17 mouse cellular contexts compared by ENCODE assay signal in genomic region chr15:8676211-8676691, GRCm38 (mm10). TPM values are rescaled to one million over a fixed set of nuclear protein-coding genes. Genes with fewer than 3 reads are reported as not detected.
DNase-seq lines count a peak whose midpoint lies in the region; ATAC-seq lines count a peak whose summit lies in the region.
"Had no signal": no experiment of that assay in that cellular context is flagged by ENCODE, and none has a peak within 500 bp of the region (broad histone marks: within the 10 kb centered on the region; RNA-seq: fewer than 3 reads in every experiment).

No protein-coding gene starts in this region.

- peak; percentile 33 to 49 for DNase-seq in heart, adult 18-20 months
- no peak for DNase-seq in heart, adult 8-10 months (ENCODE audit: low spot score)
- peak; percentile 88 for DNase-seq in A20 (ENCODE audit: low read depth, low spot score)
- DNase-seq in lung, postnatal 25 days (ENCODE audit: low spot score) = peak; percentile 21
- no peak for DNase-seq in thymus, postnatal 14 days
- DNase-seq: cerebellum, postnatal 10 days; gastrocnemius, postnatal 14 days; kidney, adult 11 months; right cerebral cortex, postnatal 4 days; thymus, postnatal 36 days had no signal

- no peak overlapping the region for H3K4me3 ChIP-seq in heart, embryonic 11.5 days (ENCODE audit: low read depth, low read length)
- H3K4me3 ChIP-seq: left cerebral cortex, adult 2 months; liver, embryonic 12.5 days; midbrain, embryonic 12.5 days had no signal

- 19% methylated on average over 5 of the region's 5 CpGs for WGBS in heart, embryonic 11.5 days (ENCODE audit: insufficient replicate concordance)

- H3K27me3 ChIP-seq in heart, embryonic 11.5 days (ENCODE audit: control insufficient read depth, insufficient read depth, low read length) = no peaks in the 10 kb centered on the region
- H3K27me3 ChIP-seq: liver, embryonic 12.5 days; midbrain, embryonic 12.5 days had no signal

- no peak for ATAC-seq in heart, embryonic 11.5 days (replicated peaks; ENCODE audit: insufficient number of reproducible peaks, low FRiP score, low TSS enrichment)
- ATAC-seq in cerebellum, adult (ENCODE audit: insufficient number of reproducible peaks, low FRiP score, low TSS enrichment) = no peak
- ATAC-seq: hindbrain, embryonic 16.5 days; liver, embryonic 12.5 days had no signal

- H3K9me3 ChIP-seq in heart, embryonic 11.5 days (replicated peaks; ENCODE audit: control insufficient read depth, low read length) = no peaks in the 10 kb centered on the region
- H3K9me3 ChIP-seq: liver, embryonic 12.5 days; midbrain, embryonic 12.5 days had no signal

- H3K4me1 ChIP-seq in heart, embryonic 11.5 days (ENCODE audit: control insufficient read depth, insufficient read depth, low read length) = peaks cover 20% of the 10 kb centered on the region
- H3K4me1 ChIP-seq: liver, embryonic 12.5 days; midbrain, embryonic 12.5 days had no signal

- H3K27ac ChIP-seq in heart, embryonic 11.5 days (ENCODE audit: low read depth, low read length) = peak overlapping the region; percentile 36
- H3K27ac ChIP-seq: kidney, postnatal 0 days; left cerebral cortex, adult 2 months; liver, embryonic 12.5 days; midbrain, embryonic 12.5 days had no signal

- no peaks in the 10 kb centered on the region for H3K36me3 ChIP-seq in heart, embryonic 11.5 days (ENCODE audit: control insufficient read depth, insufficient read depth, low read length)
- H3K36me3 ChIP-seq: liver, embryonic 12.5 days; midbrain, embryonic 12.5 days had no signal

- H3K9ac ChIP-seq in heart, embryonic 11.5 days (ENCODE audit: low read depth, low read length) = no peak overlapping the region
- H3K9ac ChIP-seq: liver, embryonic 12.5 days; midbrain, embryonic 12.5 days had no signal

- peak overlapping the region; percentile 41 for H3K4me2 ChIP-seq in heart, embryonic 11.5 days
- H3K4me2 ChIP-seq: liver, embryonic 12.5 days; midbrain, embryonic 12.5 days had no signal

RNA-seq across cellular contexts. Expression of gene Slc1a3, which starts 34.3 kb away (rescaled TPM):
- 1 to 10 TPM; 1.2 to 3.5 TPM for total RNA-seq in heart, adult 18-20 months (2021)
- total RNA-seq in heart, adult 8-10 months (2022) = 1 to 10 TPM; 1.4 to 1.8 (median 1.7) TPM
- polyA plus RNA-seq in heart, embryonic 11.5 days (2014; fragmentation: Nextera tagmentation; extraction: Ambion mirVana) = 22.7 and 23.7 TPM in 2 replicates

Comparison
In these comparisons a context has a peak if more than half of its experiments do, and no peak if none do; other contexts are left out.
1. DNase-seq: peak in heart, adult 18-20 months (2 of 2), A20 (single experiment) and lung, postnatal 25 days (single experiment); none in heart, adult 8-10 months (single experiment) and thymus, postnatal 14 days (single experiment).